Mouse (Mus musculus) 3134 (cell line): ENCODE results near the gene Olfr371.
A peak's percentile ranks its signal among the peaks of the same experiment; 100 is the strongest.

ENCODE experiments used
- DNase-seq: peaks from one replicate; pipeline ENCODE4 v3.0.0-alpha.2; 2011; ENCODE audit warnings: low spot score; ENCODE audit not compliant: insufficient read length; ENCODE audit errors: extremely low read depth

The Olfr371 gene

GRCm38 (mm10) chr8:85225688-85226087, at the start of gene Olfr371:
Gene Olfr371 (plus strand): TSS chr8:85225988.
- DNase-seq = no peak

DNA sequence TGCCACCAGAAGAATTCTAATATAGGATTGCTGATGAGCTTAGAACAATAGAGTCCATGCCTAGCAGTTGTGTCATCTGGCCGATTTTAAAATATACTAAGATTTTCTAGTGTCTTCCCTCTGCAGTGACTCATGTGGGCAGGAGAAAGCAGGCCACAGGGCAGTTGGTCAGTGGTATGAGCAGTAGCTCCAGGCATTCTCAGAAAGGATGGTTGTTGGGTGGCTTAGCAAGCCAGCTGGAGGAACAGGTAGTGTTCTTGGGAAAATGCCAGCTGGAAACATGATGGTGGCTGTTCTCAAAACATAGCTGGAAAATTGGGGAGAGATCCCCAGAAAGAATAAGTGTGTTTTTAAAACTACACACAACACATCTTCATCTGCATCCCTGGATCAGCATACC, 33.4 kb upstream of the Olfr371 start:
- peak; percentile 5 for DNase-seq

DNA sequence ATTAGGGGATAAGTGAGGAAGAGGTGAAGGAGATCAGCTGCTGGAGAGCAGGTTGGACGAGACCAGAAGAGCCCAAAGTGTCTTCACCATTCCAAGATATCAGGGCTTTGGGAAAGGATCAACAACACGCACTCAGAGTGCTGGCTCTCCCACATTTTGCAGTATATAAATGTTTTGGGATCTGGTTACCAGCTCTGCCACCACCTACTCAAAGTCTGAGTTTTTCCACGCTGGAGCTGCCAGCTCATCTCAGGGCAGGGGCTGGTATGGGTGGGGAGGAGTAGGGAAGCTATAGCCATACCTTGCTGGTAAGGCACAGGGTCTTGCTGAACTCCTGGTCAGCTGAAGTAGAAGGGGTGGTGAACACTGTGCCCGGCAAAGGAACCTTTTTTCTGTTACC, 5.6 kb upstream of the Olfr371 start:
- DNase-seq = no peak

DNA sequence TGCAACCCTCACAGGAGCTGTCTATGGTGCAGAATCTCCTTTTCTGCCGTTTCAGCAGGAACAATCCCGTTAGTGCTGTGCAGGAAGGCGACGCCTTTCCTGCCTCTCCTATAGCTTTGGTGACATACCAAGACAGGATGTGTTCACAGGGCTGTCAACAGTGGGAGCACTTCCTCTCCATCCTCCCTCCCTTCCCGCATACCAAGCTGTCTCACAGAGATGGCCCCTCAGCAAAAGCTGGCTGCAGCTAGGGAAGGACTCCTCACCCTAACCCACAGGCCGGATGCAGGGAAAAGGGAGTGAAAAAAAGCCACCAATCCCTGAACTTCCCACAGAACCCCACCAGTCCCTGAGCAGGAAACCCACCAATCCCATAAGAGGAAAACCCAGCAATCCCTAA, 4.8 kb upstream of the Olfr371 start:
- DNase-seq = no peak

- DNase-seq = no peak
These were observed 1.5 kb downstream of the Olfr371 start for GRCm38 (mm10) chr8:85227297-85227696.
